ENCODE assay signal across 8 mouse cellular contexts in the genomic region with DNA sequence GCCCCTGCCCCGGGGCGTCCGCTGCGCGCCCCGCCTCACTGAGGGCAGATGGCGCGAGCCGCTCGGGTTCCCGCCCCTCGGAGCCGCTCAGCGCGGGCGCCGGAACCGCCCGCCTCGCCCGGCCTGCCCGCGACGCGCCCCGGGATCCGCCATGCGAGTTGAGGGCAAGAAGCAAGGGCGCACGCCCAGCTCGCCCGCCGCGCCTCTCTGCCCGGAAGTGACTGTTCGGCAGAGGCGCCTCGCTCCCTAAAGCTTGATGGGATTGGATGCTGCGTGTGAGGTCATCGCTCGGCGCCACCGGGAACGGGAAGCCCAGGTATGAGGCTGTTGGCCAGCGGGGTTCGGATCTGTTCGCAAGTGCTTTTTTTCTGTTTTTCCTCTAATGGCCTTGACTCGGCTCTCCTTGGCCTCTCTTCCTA. TPM values are rescaled to one million over a fixed set of nuclear protein-coding genes. Genes with fewer than 3 reads are reported as not detected.
DNase-seq lines count a peak whose midpoint lies in the region; ATAC-seq lines count a peak whose summit lies in the region.

A gene (minus strand): TSS at position 207 of the 419 bp plus-strand sequence.
A gene (plus strand): TSS at position 276 of the 419 bp plus-strand sequence.

- no peaks in the 10 kb centered on the region for H3K9me3 ChIP-seq in hindbrain, embryonic 11.5 days (ENCODE audit: control insufficient read depth, low read length)

- H3K9ac ChIP-seq in hindbrain, embryonic 11.5 days (ENCODE audit: low read depth, low read length) = peak within 1 kb of the TSS; percentile 96

- no peaks in the 10 kb centered on the region for H3K36me3 ChIP-seq in hindbrain, embryonic 11.5 days (ENCODE audit: control insufficient read depth, insufficient read depth, low read length)

- 0% methylated on average over 29 of the region's 48 CpGs for WGBS in hindbrain, embryonic 11.5 days

- peak within 1 kb of the TSS; percentile 90 for H3K27ac ChIP-seq in hindbrain, embryonic 11.5 days (ENCODE audit: low read depth, low read length)

- peak within 1 kb of the TSS; percentile 67 for H3K4me2 ChIP-seq in hindbrain, embryonic 11.5 days (replicated peaks; ENCODE audit: low read depth, low read length)

- DNase-seq in Muller cell, postnatal 12 days (ENCODE audit: inconsistent ontology term) = peak; percentile 98
- DNase-seq in cerebellum, adult 9-11 months = peak; percentile 99
- peak; percentile 97 to 98 for DNase-seq in frontal cortex, adult 2 months (ENCODE audit: extremely low spot score in 1 of 2, low spot score in 1 of 2)
- peak; percentile 92 for DNase-seq in hindbrain, embryonic 11.5 days (ENCODE audit: low spot score)
- DNase-seq in layer of hippocampus, postnatal 10 days (ENCODE audit: low spot score in 2 of 2) = peak; percentile 95 to 96
- DNase-seq in lung, postnatal 10 days = peak; percentile 98
- peak; percentile 97 for DNase-seq in ovary, postnatal 36 days (ENCODE audit: low spot score)
- DNase-seq in thymus, postnatal 25 days = peak; percentile 96

- H3K4me3 ChIP-seq in hindbrain, embryonic 11.5 days (ENCODE audit: low read depth, low read length) = peak within 1 kb of the TSS; percentile 86

- peaks cover 2% of the 10 kb centered on the region; the same call in 1 of the 2 replicates for H3K4me1 ChIP-seq in hindbrain, embryonic 11.5 days (replicated peaks; ENCODE audit: control insufficient read depth, insufficient read depth, low read length)

- no peaks in the 10 kb centered on the region for H3K27me3 ChIP-seq in hindbrain, embryonic 11.5 days (ENCODE audit: control insufficient read depth, insufficient read depth, low read length)

- ATAC-seq in hindbrain, embryonic 11.5 days (ENCODE audit: low FRiP score) = peak; percentile 98

RNA-seq across cellular contexts. Expression of the first gene that starts in this region (rescaled TPM):
- polyA plus RNA-seq in frontal cortex, adult 2 months (2012; rRNA removed) = 23.1 and 25.6 TPM in 2 replicates
- polyA plus RNA-seq in hindbrain, embryonic 11.5 days (2014; fragmentation: Nextera tagmentation; extraction: Ambion mirVana) = 15.6 and 22.8 TPM in 2 replicates
- 10 to 100 TPM; 40.0 to 40.2 TPM for total RNA-seq in layer of hippocampus, postnatal 10 days (2021)

RNA-seq across cellular contexts. Expression of the second gene that starts in this region (rescaled TPM):
- 10.6 and 11.9 TPM in 2 replicates for polyA plus RNA-seq in frontal cortex, adult 2 months (2012; rRNA removed)
- polyA plus RNA-seq in hindbrain, embryonic 11.5 days (2014; fragmentation: Nextera tagmentation; extraction: Ambion mirVana) = 16.6 and 18.8 TPM in 2 replicates
- total RNA-seq in layer of hippocampus, postnatal 10 days (2021) = 10 to 100 TPM; 11.9 to 14.3 TPM

Comparison
In these comparisons a context has a peak if more than half of its experiments do, and no peak if none do; other contexts are left out.
1. Peak in every context shown above with its lines: DNase-seq, ATAC-seq, H3K4me3 ChIP-seq and H3K27ac ChIP-seq.